Mouse (Mus musculus): ENCODE data around the gene Lsm10.

DNA sequence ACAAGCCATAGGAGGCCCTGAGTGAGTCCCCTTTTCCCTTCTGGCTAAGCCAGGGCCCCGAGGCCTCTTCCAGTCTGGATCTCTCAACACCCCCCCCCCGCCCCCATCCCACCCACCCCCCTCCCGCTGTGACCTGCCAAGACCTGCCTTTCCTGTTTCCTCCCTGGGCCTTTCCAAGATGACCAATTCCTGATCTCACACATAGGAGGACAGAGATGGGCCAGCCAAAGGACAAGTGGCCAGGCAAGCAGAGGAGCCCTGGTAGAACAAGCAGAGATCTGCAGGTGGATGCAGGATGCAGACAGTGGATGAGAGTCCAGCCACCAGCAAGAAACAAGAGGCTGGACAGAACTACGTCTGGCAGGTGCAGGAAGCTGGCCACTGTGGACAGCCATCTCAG lies 49.0 kb downstream of the Lsm10 start:
- TF ChIP-seq EP300 (IDR thresholded peaks at IDR 0.05; ENCODE audit: low read depth in 1 of 2, low read length in 2 of 2): no peak
- no peak for TF ChIP-seq CTCF (IDR thresholded peaks at IDR 0.05 in 2 of 3, conservative IDR thresholded peaks at IDR 0.05 in 1 of 3; ENCODE audit: control insufficient read depth in 1 of 3, insufficient read depth in 1 of 3, low read depth in 2 of 3, low read length in 3 of 3, poor library complexity in 1 of 3, severe bottlenecking in 1 of 3)
- TF ChIP-seq ELF1 (IDR thresholded peaks at IDR 0.05; ENCODE audit: low read depth, low read length): no peak
- TF ChIP-seq TBP (IDR thresholded peaks at IDR 0.05; ENCODE audit: low read depth, low read length): no peak
- no peak for TF ChIP-seq POLR2A (IDR thresholded peaks at IDR 0.05; ENCODE audit: control insufficient read depth in 1 of 2, insufficient read depth in 1 of 2, low read depth in 1 of 2, low read length in 2 of 2, poor library complexity in 1 of 2)
- no peak for TF ChIP-seq ZNF384 (IDR thresholded peaks at IDR 0.05; ENCODE audit: low read depth, low read length)
